Mouse (Mus musculus) spleen, adult 2 months (tissue): Measurements from ENCODE around the gene Hoxc5.

Source experiments
- CTCF ChIP-seq: fragments of 200-500 bp; IDR thresholded peaks from 2 replicates; pipeline ENCODE4 v1.5.1; 2011; ENCODE audit warnings: mild to moderate bottlenecking, inconsistent platforms; ENCODE audit not compliant: insufficient read depth, insufficient read length, insufficient replicate concordance; ENCODE audit errors: extremely low read depth
- POLR2A ChIP-seq: fragments of 200-500 bp; IDR thresholded peaks from 2 replicates; pipeline ENCODE4 v1.6.1; 2011; ENCODE audit warnings: low read depth, low read length, inconsistent platforms

GRCm38 (mm10) chr15:103051670-103052069 is 84.4 kb downstream of the Hoxc5 start:
- TF ChIP-seq POLR2A (no peak), CTCF (no peak)
